Mouse (Mus musculus) forebrain, embryonic 15.5 days (tissue): Measurements from ENCODE around the gene Kcnh3. TPM values are rescaled to one million over a fixed set of nuclear protein-coding genes. Genes with fewer than 3 reads are reported as not detected.
"Not testable (repeated sequence)": the region's sequence is repeated elsewhere in the genome, so short reads cannot be mapped to it uniquely, and the experiment has no call there.

Source experiments
- ATAC-seq: fragments of 200-750 bp; cut with Nextera tagmentation; replicated peaks from 2 replicates; pipeline ENCODE4 v1.8.0; 2017; ENCODE audit warnings: mild to moderate bottlenecking, moderate TSS enrichment, moderate library complexity
- H3K27ac ChIP-seq: fragments of 300-500 bp; sonication (generic); replicated peaks from 2 replicates; pipeline ENCODE4 v1.5.1; 2015; ENCODE audit warnings: mild to moderate bottlenecking, inconsistent platforms
- H3K27me3 ChIP-seq: fragments of 300-500 bp; sonication (generic); 2 replicates; pipeline ENCODE4 v1.6.1; 2015; ENCODE audit warnings: inconsistent platforms
- H3K36me3 ChIP-seq: fragments of 300-500 bp; sonication (generic); 2 replicates; pipeline ENCODE4 v1.6.1; 2015; ENCODE audit warnings: mild to moderate bottlenecking, inconsistent platforms
- H3K4me1 ChIP-seq: fragments of 300-500 bp; sonication (generic); 2 replicates; pipeline ENCODE4 v1.6.1; 2015; ENCODE audit warnings: inconsistent platforms
- H3K4me2 ChIP-seq: fragments of 300-500 bp; sonication (generic); replicated peaks from 2 replicates; pipeline ENCODE4 v1.6.1; 2015; ENCODE audit warnings: mild to moderate bottlenecking, inconsistent platforms
- H3K4me3 ChIP-seq: fragments of 300-500 bp; sonication (generic); 2 replicates; pipeline ENCODE4 v1.5.1; 2015; ENCODE audit warnings: mild to moderate bottlenecking, inconsistent platforms
- H3K9ac ChIP-seq: fragments of 300-500 bp; sonication (generic); replicated peaks from 2 replicates; pipeline ENCODE4 v1.6.1; 2015; ENCODE audit warnings: mild to moderate bottlenecking, inconsistent platforms
- H3K9me3 ChIP-seq: fragments of 300-500 bp; sonication (generic); 2 replicates; pipeline ENCODE4 v1.6.1; 2016; ENCODE audit warnings: inconsistent platforms
- WGBS: fragments of 180-500 bp; shearing (Covaris S2); methylation state at CpG from one replicate; pipeline ENCODE4 v1.1.7; 2015; ENCODE audit warnings: mixed read lengths; 5-methylcytosine and 5-hydroxymethylcytosine counted together
- polyA plus RNA-seq: library from polyadenylated mRNA; unstranded; fragments of >200 nt; fragmentation: Nextera tagmentation; extraction: Ambion mirVana; gene quantifications from 2 replicates; pipeline ENCODE4 v1.2.1, GENCODE M21; 2015

The Kcnh3 gene
- polyA plus RNA-seq, 1 experiment from 2014 or later, result 4.3 TPM

DNA sequence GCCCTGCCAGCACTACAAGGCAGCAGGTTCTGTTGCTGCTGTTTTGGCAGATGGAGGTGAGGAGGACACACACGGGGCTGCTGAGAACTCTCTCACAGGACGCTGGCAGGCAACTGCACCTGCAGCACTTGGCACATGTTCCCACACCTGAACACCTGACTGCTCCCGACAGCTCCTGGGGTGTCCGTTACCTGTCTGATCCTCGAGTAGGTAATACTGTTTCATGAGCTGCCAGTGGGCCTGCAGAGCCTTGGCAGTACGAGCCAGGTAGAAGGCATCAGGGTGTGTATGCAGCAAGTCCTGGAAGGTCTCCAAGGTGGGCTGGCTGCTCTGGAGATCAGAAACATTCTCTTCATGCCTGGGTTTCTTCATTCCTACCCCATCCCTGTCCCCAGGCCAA, 22.1 kb downstream of the Kcnh3 start:
- Histone ChIP-seq H3K36me3 (peaks cover 56% of the 10 kb centered on the region), H3K4me1 (peaks cover 11% of the 10 kb centered on the region)
- H3K9ac ChIP-seq, H3K27me3 ChIP-seq, H3K4me2 ChIP-seq, H3K9me3 ChIP-seq, H3K27ac ChIP-seq, ATAC-seq, H3K4me3 ChIP-seq: not testable (repeated sequence)
- WGBS, result 86% methylated on average over 6 of the region's 6 CpGs

DNA sequence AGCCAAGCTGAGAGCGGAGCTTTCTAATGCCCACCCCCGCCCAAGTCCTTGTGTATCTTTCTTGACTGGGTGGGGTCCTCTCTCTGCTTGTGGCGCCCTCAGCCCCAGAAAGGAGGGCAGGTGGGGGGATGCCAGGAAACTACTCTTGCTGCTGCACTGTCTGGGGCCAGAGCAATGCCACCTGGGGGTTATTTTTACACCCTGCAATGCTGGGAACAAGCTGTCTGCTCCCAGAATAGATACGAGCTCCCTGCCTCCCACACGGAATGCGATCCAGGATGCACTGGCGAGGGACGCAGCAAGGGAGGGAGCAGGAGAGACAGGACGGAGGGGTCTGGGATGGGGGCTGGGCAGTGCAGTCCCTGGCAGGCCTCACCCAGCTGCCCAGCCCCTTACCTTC, 24.3 kb downstream of the Kcnh3 start:
- Histone ChIP-seq H3K4me2 (no peak overlapping the region), H3K4me1 (peaks cover 23% of the 10 kb centered on the region), H3K4me3 (no peak overlapping the region), H3K9me3 (no peaks in the 10 kb centered on the region), H3K9ac (no peak overlapping the region), H3K36me3 (peaks cover 37% of the 10 kb centered on the region), H3K27me3 (no peaks in the 10 kb centered on the region), H3K27ac (no peak overlapping the region)
- ATAC-seq, result no peak
- WGBS, result 84% methylated on average over 9 of the region's 9 CpGs

DNA sequence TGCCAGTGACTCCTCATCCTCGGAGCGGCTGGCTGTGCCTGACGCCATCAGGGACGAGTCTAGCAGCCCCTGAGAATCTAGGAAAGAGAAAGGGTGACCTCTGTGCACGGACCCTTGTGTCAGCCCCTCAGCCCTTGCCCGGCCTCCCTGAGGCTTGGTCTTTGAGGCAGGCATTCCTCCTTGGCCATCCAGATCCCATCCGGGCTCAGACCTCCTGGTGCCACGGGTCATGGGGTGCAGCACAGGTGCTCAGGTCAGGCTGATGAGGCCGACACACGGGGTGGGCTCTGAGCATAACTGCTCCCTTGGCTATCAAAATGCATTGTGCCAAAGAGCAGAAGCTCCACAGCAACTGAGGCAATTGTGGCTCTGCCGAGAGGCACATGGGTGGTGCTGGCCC, 25.3 kb downstream of the Kcnh3 start:
- Histone ChIP-seq H3K4me2 (no peak overlapping the region), H3K9me3 (no peaks in the 10 kb centered on the region), H3K27ac (no peak overlapping the region), H3K36me3 (peaks cover 28% of the 10 kb centered on the region), H3K27me3 (no peaks in the 10 kb centered on the region), H3K9ac (no peak overlapping the region), H3K4me1 (peaks cover 23% of the 10 kb centered on the region), H3K4me3 (no peak overlapping the region)
- WGBS, result 92% methylated on average over 11 of the region's 11 CpGs
- no peak for ATAC-seq

DNA sequence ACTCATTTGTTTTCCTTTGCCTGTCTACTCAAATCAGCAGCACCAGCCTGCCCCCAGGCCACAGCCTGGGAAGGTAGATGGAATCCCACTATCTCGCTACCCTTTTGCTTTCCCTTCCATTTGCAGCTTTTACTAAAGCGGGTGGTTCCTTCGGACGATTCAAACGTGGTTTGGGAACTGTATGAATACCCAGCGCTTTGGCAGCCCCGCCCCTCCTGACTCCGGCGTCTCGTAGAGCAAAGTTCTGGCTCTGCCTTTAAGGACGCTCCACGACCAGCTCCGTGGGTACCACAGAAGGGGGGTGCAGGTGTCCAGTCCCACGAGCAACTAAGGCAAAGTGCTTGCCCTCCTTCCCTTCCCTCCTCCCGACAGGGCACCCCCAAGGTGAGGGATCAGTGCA, 26.4 kb downstream of the Kcnh3 start:
- peak overlapping the region; percentile 58 for H3K9ac ChIP-seq
- peak overlapping the region; percentile 69 for H3K4me3 ChIP-seq
- H3K4me1 ChIP-seq, result peaks cover 23% of the 10 kb centered on the region
- not testable (repeated sequence) for H3K27me3 ChIP-seq, ATAC-seq, H3K27ac ChIP-seq, H3K9me3 ChIP-seq
- H3K36me3 ChIP-seq, result peaks cover 18% of the 10 kb centered on the region
- H3K4me2 ChIP-seq, result peak overlapping the region; percentile 61
- WGBS, result under 1% methylated on average over 15 of the region's 15 CpGs

GRCm38 (mm10) chr15:99251626-99252380, 27.1 kb downstream of the Kcnh3 start, which contains the start of gene Mcrs1:
TSS of gene Mcrs1 (minus strand) at chr15:99251961.
- no peaks in the 10 kb centered on the region for H3K27me3 ChIP-seq
- peak; percentile 93 for ATAC-seq
- peaks cover 23% of the 10 kb centered on the region for H3K4me1 ChIP-seq
- H3K36me3 ChIP-seq, result peaks cover 11% of the 10 kb centered on the region
- WGBS, result under 1% methylated on average over 52 of the region's 52 CpGs
- peak within 1 kb of the TSS; percentile 58 for H3K9ac ChIP-seq
- H3K4me3 ChIP-seq, result peak within 1 kb of the TSS; percentile 69
- peak within 1 kb of the TSS; percentile 95 for H3K27ac ChIP-seq
- no peaks in the 10 kb centered on the region for H3K9me3 ChIP-seq
- peak within 1 kb of the TSS; percentile 78 for H3K4me2 ChIP-seq

- WGBS, result 5% methylated on average over 22 of the region's 22 CpGs
These were observed 27.9 kb downstream of the Kcnh3 start for GRCm38 (mm10) chr15:99252381-99253174.

DNA sequence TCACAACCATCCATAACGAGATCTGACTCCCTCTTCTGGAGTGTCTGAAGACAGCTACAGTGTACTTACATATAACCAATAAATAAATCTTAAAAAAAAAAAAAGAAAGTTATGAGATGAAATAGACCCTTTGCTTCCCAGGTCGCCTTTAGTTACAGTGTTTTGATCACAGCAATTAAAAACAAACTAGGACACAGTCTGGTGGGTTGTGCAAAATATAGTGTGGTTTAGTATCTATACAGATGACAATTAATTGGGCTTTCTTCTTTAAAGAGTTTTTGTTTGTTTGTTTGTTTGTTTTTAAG, 28.5 kb downstream of the Kcnh3 start:
- H3K27me3 ChIP-seq, H3K36me3 ChIP-seq, H3K9ac ChIP-seq, H3K27ac ChIP-seq, H3K9me3 ChIP-seq, ATAC-seq: not testable (repeated sequence)
- H3K4me1 ChIP-seq, result peaks cover 23% of the 10 kb centered on the region
- WGBS, result 45% methylated on average over 2 of the region's 2 CpGs
- H3K4me2 ChIP-seq, result peak overlapping the region; percentile 78; the same call in 1 of the 2 replicates
- H3K4me3 ChIP-seq, result peak overlapping the region; percentile 69; the same call in 1 of the 2 replicates

More at GRCm38 (mm10) chr15:99252381-99253174, 27.9 kb downstream of the Kcnh3 start:
- peak overlapping the region; percentile 78 for H3K4me2 ChIP-seq
- peaks cover 23% of the 10 kb centered on the region for H3K4me1 ChIP-seq
- H3K4me3 ChIP-seq, result peak overlapping the region; percentile 69
- H3K27me3 ChIP-seq, result no peaks in the 10 kb centered on the region
- H3K9ac ChIP-seq, result peak overlapping the region; percentile 58
- ATAC-seq, result no peak; the same call in 1 of the 2 replicates
- peak overlapping the region; percentile 95 for H3K27ac ChIP-seq
- H3K9me3 ChIP-seq, result no peaks in the 10 kb centered on the region
- H3K36me3 ChIP-seq, result peaks cover 5% of the 10 kb centered on the region; the same call in 1 of the 2 replicates

- Histone ChIP-seq H3K36me3 (no peaks in the 10 kb centered on the region), H3K4me1 (peaks cover 23% of the 10 kb centered on the region), H3K27me3 (no peaks in the 10 kb centered on the region), H3K4me3 (no peak overlapping the region), H3K9me3 (no peaks in the 10 kb centered on the region), H3K27ac (no peak overlapping the region), H3K9ac (no peak overlapping the region), H3K4me2 (no peak overlapping the region)
- WGBS, result 96% methylated on average over 6 of the region's 6 CpGs
- ATAC-seq, result no peak
These were observed 29.1 kb downstream of the Kcnh3 start for GRCm38 (mm10) chr15:99253772-99254171.

GRCm38 (mm10) chr15:99254477-99255005, 29.9 kb downstream of the Kcnh3 start:
- Histone ChIP-seq H3K9me3 (no peaks in the 10 kb centered on the region), H3K27ac (no peak overlapping the region), H3K4me1 (peaks cover 27% of the 10 kb centered on the region), H3K9ac (no peak overlapping the region), H3K4me3 (no peak overlapping the region), H3K36me3 (no peaks in the 10 kb centered on the region), H3K4me2 (no peak overlapping the region), H3K27me3 (no peaks in the 10 kb centered on the region)
- WGBS, result 93% methylated on average over 2 of the region's 2 CpGs
- no peak for ATAC-seq

- Histone ChIP-seq H3K9me3 (no peaks in the 10 kb centered on the region), H3K27me3 (no peaks in the 10 kb centered on the region), H3K9ac (no peak overlapping the region), H3K27ac (no peak overlapping the region), H3K36me3 (no peaks in the 10 kb centered on the region), H3K4me1 (peaks cover 28% of the 10 kb centered on the region), H3K4me2 (no peak overlapping the region), H3K4me3 (no peak overlapping the region)
- WGBS, result 87% methylated on average over 6 of the region's 6 CpGs
- no peak for ATAC-seq
These were observed 30.6 kb downstream of the Kcnh3 start for GRCm38 (mm10) chr15:99255241-99255749.

GRCm38 (mm10) chr15:99259167-99259729, 34.6 kb downstream of the Kcnh3 start:
- H3K9ac ChIP-seq, result no peak overlapping the region

More at GRCm38 (mm10) chr15:99259167-99259729, 34.6 kb downstream of the Kcnh3 start:
- ATAC-seq, result no peak; the same call in 1 of the 2 replicates
- H3K9me3 ChIP-seq, result no peaks in the 10 kb centered on the region
- H3K4me1 ChIP-seq, result peaks cover 8% of the 10 kb centered on the region
- H3K4me3 ChIP-seq, result no peak overlapping the region
- no peaks in the 10 kb centered on the region for H3K27me3 ChIP-seq
- no peaks in the 10 kb centered on the region for H3K36me3 ChIP-seq
- peak overlapping the region; percentile 30 for H3K4me2 ChIP-seq
- no peak overlapping the region for H3K27ac ChIP-seq
- 70% methylated on average over 8 of the region's 8 CpGs for WGBS
